Mouse (Mus musculus) heart, postnatal 0 days (tissue): ENCODE measurements around the gene Oas1g.

Source experiments
- CTCF ChIP-seq: IDR thresholded peaks from 2 replicates; pipeline ENCODE4 v1.5.1; 2016; ENCODE audit warnings: antibody characterized with exemption, control low read depth, low read depth
- EP300 ChIP-seq: IDR thresholded peaks from 2 replicates; pipeline ENCODE4 v1.6.1; 2016; ENCODE audit warnings: antibody characterized with exemption, low read depth

- no peak for TF ChIP-seq CTCF
- no peak for TF ChIP-seq EP300
These were observed 46.6 kb upstream of the Oas1g start for GRCm38 (mm10) chr5:120933966-120934365.
